Mouse (Mus musculus) lung, embryonic 14.5 days (tissue): ENCODE data around the gene Kcng1. TPM values are rescaled to one million over a fixed set of nuclear protein-coding genes. Genes with fewer than 3 reads are reported as not detected.

Experiments
- ATAC-seq: fragments of 200-750 bp; cut with Nextera tagmentation; 2 replicates; pipeline ENCODE4 v1.8.0; 2017; ENCODE audit warnings: mild to moderate bottlenecking, moderate TSS enrichment, moderate library complexity; ENCODE audit not compliant: insufficient read depth
- DNase-seq: peaks from one replicate; pipeline ENCODE4 v3.0.0-alpha.2; 2015
- H3K27ac ChIP-seq: fragments of 300-500 bp; sonication (generic); 2 replicates; pipeline ENCODE4 v1.5.1; 2014; ENCODE audit warnings: low read depth, mild to moderate bottlenecking, moderate library complexity
- H3K27me3 ChIP-seq: fragments of 300-500 bp; sonication (generic); 2 replicates; pipeline ENCODE4 v1.6.1; 2014; ENCODE audit warnings: low read length, control low read depth; ENCODE audit not compliant: insufficient read depth
- H3K36me3 ChIP-seq: fragments of 300-500 bp; sonication (generic); 2 replicates; pipeline ENCODE4 v1.6.1; 2014; ENCODE audit warnings: control low read depth; ENCODE audit not compliant: insufficient read depth
- H3K4me1 ChIP-seq: fragments of 300-500 bp; sonication (generic); 2 replicates; pipeline ENCODE4 v1.6.1; 2014; ENCODE audit warnings: antibody characterized with exemption, control low read depth; ENCODE audit not compliant: insufficient read depth
- H3K4me2 ChIP-seq: fragments of 300-500 bp; sonication (generic); 2 replicates; pipeline ENCODE4 v1.6.1; 2014; ENCODE audit warnings: mild to moderate bottlenecking
- H3K4me3 ChIP-seq: fragments of 300-500 bp; sonication (generic); 2 replicates; pipeline ENCODE4 v1.5.1; 2014; ENCODE audit warnings: low read depth, low read length
- H3K9ac ChIP-seq: fragments of 300-500 bp; sonication (generic); 2 replicates; pipeline ENCODE4 v1.6.1; 2014
- H3K9me3 ChIP-seq: fragments of 300-500 bp; sonication (generic); 2 replicates; pipeline ENCODE4 v1.6.1; 2016; ENCODE audit warnings: low read depth, low read length, control low read depth
- CTCF ChIP-seq: IDR thresholded peaks from 2 replicates; pipeline ENCODE4 v1.5.1; 2016; ENCODE audit warnings: antibody characterized with exemption, low read depth
- WGBS: fragments of 180-500 bp; shearing (Covaris S2); extraction: QIAGEN DNeasy Blood & Tissue Kit; methylation state at CpG from one replicate; pipeline ENCODE4 v1.1.7; 2014; 5-methylcytosine and 5-hydroxymethylcytosine counted together
- polyA plus RNA-seq: library from polyadenylated mRNA; unstranded; fragments of >200 nt; fragmentation: Nextera tagmentation; extraction: Ambion mirVana; gene quantifications from 2 replicates; pipeline ENCODE4 v1.2.1, GENCODE M21; 2014

Gene Kcng1
- polyA plus RNA-seq, 1 experiment from 2014 or later, result 0.83 TPM

GRCm38 (mm10) chr2:168250270-168250669 lies 31.3 kb downstream of the Kcng1 start:
- Histone ChIP-seq H3K4me3 (no peak overlapping the region), H3K27ac (no peak overlapping the region), H3K36me3 (no peaks in the 10 kb centered on the region), H3K27me3 (no peaks in the 10 kb centered on the region), H3K4me2 (no peak overlapping the region), H3K9me3 (no peaks in the 10 kb centered on the region), H3K9ac (no peak overlapping the region), H3K4me1 (no peaks in the 10 kb centered on the region)
- 16% methylated on average over 8 of the region's 8 CpGs for WGBS
- peak; percentile 94 for TF ChIP-seq CTCF
- peak; percentile 92 for DNase-seq
- no peak for ATAC-seq

DNA sequence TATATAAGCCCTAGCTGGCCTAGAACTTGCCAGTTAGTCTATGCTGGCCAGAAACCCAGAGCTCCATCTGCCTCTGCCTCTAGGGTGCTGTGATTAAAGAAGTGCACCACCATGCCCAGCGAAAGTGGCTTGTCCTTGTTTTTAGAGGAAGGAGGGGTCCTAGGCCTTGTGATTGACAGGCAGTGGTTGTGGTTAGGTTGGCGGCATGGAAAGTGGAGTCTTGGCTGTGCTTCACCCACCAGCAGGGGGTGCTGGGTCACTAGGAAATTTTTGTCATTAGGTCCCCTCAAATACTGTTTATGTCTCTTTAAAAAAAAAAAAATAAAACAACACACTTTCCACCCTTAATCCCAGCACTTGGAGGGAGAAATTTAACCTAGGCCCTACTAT lies 32.7 kb downstream of the Kcng1 start:
- peak; percentile 71 for DNase-seq
- H3K27me3 ChIP-seq, result no peaks in the 10 kb centered on the region
- 26% methylated on average over 2 of the region's 2 CpGs for WGBS

GRCm38 (mm10) chr2:168248167-168248855 lies 33.2 kb downstream of the Kcng1 start:
- ATAC-seq (no peak), DNase-seq (no peak)
- H3K27me3 ChIP-seq, result no peaks in the 10 kb centered on the region
- no peak overlapping the region for H3K9ac ChIP-seq
- no peak overlapping the region for H3K4me3 ChIP-seq
- H3K4me1 ChIP-seq, result no peaks in the 10 kb centered on the region
- no peaks in the 10 kb centered on the region for H3K9me3 ChIP-seq
- 67% methylated on average over 8 of the region's 8 CpGs for WGBS
- H3K27ac ChIP-seq, result no peak overlapping the region
- H3K4me2 ChIP-seq, result no peak overlapping the region
- H3K36me3 ChIP-seq, result no peaks in the 10 kb centered on the region
- TF ChIP-seq CTCF, result no peak

More for the DNA sequence above, 32.7 kb downstream of the Kcng1 start:
- Histone ChIP-seq H3K9me3 (no peaks in the 10 kb centered on the region), H3K4me1 (no peaks in the 10 kb centered on the region), H3K36me3 (no peaks in the 10 kb centered on the region), H3K9ac (no peak overlapping the region), H3K4me3 (no peak overlapping the region), H3K27ac (no peak overlapping the region), H3K4me2 (no peak overlapping the region)
- ATAC-seq, result no peak
- TF ChIP-seq CTCF, result peak; percentile 62

DNA sequence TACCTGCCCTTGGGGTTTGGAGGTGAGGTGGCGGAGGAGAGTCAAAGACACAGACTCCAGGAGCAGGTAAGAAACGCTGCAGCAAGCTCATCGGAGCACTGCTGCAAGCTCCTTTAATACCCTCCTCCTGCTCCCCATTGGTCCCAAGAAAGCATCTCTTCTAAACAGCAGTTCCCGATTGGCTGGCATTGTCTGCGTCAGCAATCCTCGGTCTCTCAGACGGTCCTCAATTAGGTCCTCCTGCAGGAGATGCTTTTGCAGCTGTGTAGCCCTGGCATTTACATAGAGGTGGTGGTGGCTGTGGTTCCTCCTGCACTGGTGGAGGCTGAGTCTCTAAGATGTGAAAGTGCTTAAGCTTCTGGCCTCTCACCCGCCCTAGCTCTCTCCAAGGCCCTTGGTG lies 36.0 kb downstream of the Kcng1 start:
- H3K27ac ChIP-seq, result no peak overlapping the region
- no peak for ATAC-seq
- H3K4me2 ChIP-seq, result no peak overlapping the region
- DNase-seq, result no peak
- no peak for TF ChIP-seq CTCF
- H3K9me3 ChIP-seq, result no peaks in the 10 kb centered on the region
- H3K27me3 ChIP-seq, result no peaks in the 10 kb centered on the region
- H3K9ac ChIP-seq, result no peak overlapping the region
- H3K36me3 ChIP-seq, result no peaks in the 10 kb centered on the region
- 36% methylated on average over 8 of the region's 8 CpGs for WGBS
- no peaks in the 10 kb centered on the region for H3K4me1 ChIP-seq
- no peak overlapping the region for H3K4me3 ChIP-seq

DNA sequence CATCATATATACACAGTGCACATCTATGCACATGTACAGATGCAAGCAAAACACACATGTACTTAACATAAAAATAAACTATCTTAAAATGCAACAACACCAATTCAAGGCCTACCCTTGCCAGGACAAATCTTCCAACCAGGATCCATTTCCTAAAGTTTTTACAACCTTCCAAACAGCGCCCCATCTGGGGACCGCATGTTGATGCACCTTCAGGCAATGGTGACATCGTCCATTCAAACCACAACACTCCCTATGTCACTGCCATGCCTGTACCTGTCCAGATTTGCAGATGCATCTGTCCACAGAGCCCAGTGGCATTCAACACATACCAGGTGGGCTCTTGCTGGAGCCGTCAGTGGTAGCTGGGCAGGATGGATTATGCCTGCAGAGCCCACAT lies 38.3 kb downstream of the Kcng1 start:
- no peak for TF ChIP-seq CTCF
- Histone ChIP-seq H3K27me3 (no peaks in the 10 kb centered on the region), H3K36me3 (no peaks in the 10 kb centered on the region), H3K9me3 (no peaks in the 10 kb centered on the region), H3K4me1 (no peaks in the 10 kb centered on the region), H3K4me2 (no peak overlapping the region), H3K4me3 (no peak overlapping the region), H3K27ac (no peak overlapping the region), H3K9ac (no peak overlapping the region)
- 76% methylated on average over 4 of the region's 4 CpGs for WGBS
- no peak for ATAC-seq
- DNase-seq, result no peak

DNA sequence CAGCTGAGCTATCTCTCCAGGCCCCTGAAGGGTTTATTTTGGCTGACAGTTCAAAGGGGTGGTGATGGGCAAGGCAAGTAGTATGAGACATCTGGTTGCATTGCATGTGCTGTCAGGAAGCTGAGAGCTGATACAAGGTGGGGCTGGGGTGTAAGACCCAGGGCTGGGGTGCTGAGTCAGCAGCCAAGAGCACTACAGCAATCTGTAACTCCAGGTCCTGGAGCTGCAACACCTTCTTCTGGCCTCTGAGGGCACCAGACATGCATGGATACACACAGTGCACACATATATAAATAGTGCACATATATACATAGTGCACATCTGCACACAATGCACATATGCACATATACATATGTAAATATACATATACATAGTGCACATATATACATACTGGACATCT lies 38.7 kb downstream of the Kcng1 start:
- Histone ChIP-seq H3K9me3 (no peaks in the 10 kb centered on the region), H3K36me3 (no peaks in the 10 kb centered on the region), H3K4me1 (no peaks in the 10 kb centered on the region), H3K27ac (no peak overlapping the region), H3K27me3 (no peaks in the 10 kb centered on the region), H3K9ac (no peak overlapping the region), H3K4me3 (no peak overlapping the region), H3K4me2 (no peak overlapping the region)
- ATAC-seq (peak; percentile 41; the same call in 1 of the 2 replicates), DNase-seq (peak; percentile 5)
- no peak for TF ChIP-seq CTCF

- H3K9ac ChIP-seq, result no peak overlapping the region
- no peaks in the 10 kb centered on the region for H3K4me1 ChIP-seq
- no peak for TF ChIP-seq CTCF
- H3K36me3 ChIP-seq, result peaks cover 10% of the 10 kb centered on the region; the same call in 1 of the 2 replicates
- no peak overlapping the region for H3K27ac ChIP-seq
- no peak for DNase-seq
- 89% methylated on average over 4 of the region's 4 CpGs for WGBS
- H3K9me3 ChIP-seq, result no peaks in the 10 kb centered on the region
- H3K4me3 ChIP-seq, result no peak overlapping the region
- H3K4me2 ChIP-seq, result no peak overlapping the region
- no peaks in the 10 kb centered on the region for H3K27me3 ChIP-seq
- ATAC-seq, result no peak
These were observed 43.2 kb downstream of the Kcng1 start for GRCm38 (mm10) chr2:168238335-168238734.
